Mouse (Mus musculus) liver, embryonic 16.5 days (tissue): Measurements from ENCODE around the gene Gria1. TPM values are rescaled to one million over a fixed set of nuclear protein-coding genes. Genes with fewer than 3 reads are reported as not detected.

Experiments
- ATAC-seq: fragments of 200-750 bp; cut with Nextera tagmentation; 2 replicates; pipeline ENCODE4 v1.8.0; 2017; ENCODE audit warnings: low read depth, mild to moderate bottlenecking, moderate number of reproducible peaks, moderate library complexity
- H3K27ac ChIP-seq: fragments of 300-500 bp; sonication (generic); 2 replicates; pipeline ENCODE4 v1.5.1; 2014; ENCODE audit warnings: mild to moderate bottlenecking, low read length
- H3K27me3 ChIP-seq: fragments of 300-500 bp; sonication (generic); 2 replicates; pipeline ENCODE4 v1.6.1; 2014; ENCODE audit warnings: low read depth, low read length, mixed read lengths; ENCODE audit not compliant: control insufficient read depth, insufficient read depth
- H3K36me3 ChIP-seq: fragments of 300-500 bp; sonication (generic); 2 replicates; pipeline ENCODE4 v1.6.1; 2014; ENCODE audit warnings: mild to moderate bottlenecking; ENCODE audit not compliant: control insufficient read depth, insufficient read depth
- H3K4me1 ChIP-seq: fragments of 300-500 bp; sonication (generic); 2 replicates; pipeline ENCODE4 v1.6.1; 2014; ENCODE audit warnings: low read depth, low read length, mixed read lengths; ENCODE audit not compliant: control insufficient read depth
- H3K4me2 ChIP-seq: fragments of 300-500 bp; sonication (generic); 2 replicates; pipeline ENCODE4 v1.6.1; 2014; ENCODE audit warnings: low read depth, low read length, mixed read lengths
- H3K4me3 ChIP-seq: fragments of 300-500 bp; sonication (generic); 2 replicates; pipeline ENCODE4 v1.5.1; 2014; ENCODE audit warnings: low read depth, mild to moderate bottlenecking, low read length
- H3K9ac ChIP-seq: fragments of 300-500 bp; sonication (generic); 2 replicates; pipeline ENCODE4 v1.6.1; 2014; ENCODE audit warnings: low read depth, low read length
- H3K9me3 ChIP-seq: fragments of 300-500 bp; sonication (generic); replicated peaks from 2 replicates; pipeline ENCODE4 v1.6.1; 2016; ENCODE audit warnings: low read length; ENCODE audit not compliant: control insufficient read depth
- WGBS: fragments of 180-500 bp; shearing (Covaris S2); extraction: QIAGEN DNeasy Blood & Tissue Kit; methylation state at CpG from one replicate; pipeline ENCODE4 v1.1.7; 2014; ENCODE audit not compliant: insufficient replicate concordance; 5-methylcytosine and 5-hydroxymethylcytosine counted together
- polyA plus RNA-seq: library from polyadenylated mRNA; unstranded; fragments of >200 nt; fragmentation: Nextera tagmentation; extraction: Ambion mirVana; gene quantifications from 2 replicates; pipeline ENCODE4 v1.2.1, GENCODE M21; 2015

Gria1 gene
- polyA plus RNA-seq, 1 experiment from 2014 or later, result 0.06 TPM

GRCm38 (mm10) chr11:57143681-57144080 is 132.5 kb downstream of the Gria1 start:
- Histone ChIP-seq H3K9me3 (no peaks in the 10 kb centered on the region), H3K4me2 (no peak overlapping the region), H3K4me1 (no peaks in the 10 kb centered on the region), H3K27ac (no peak overlapping the region), H3K27me3 (no peaks in the 10 kb centered on the region), H3K4me3 (no peak overlapping the region), H3K36me3 (no peaks in the 10 kb centered on the region), H3K9ac (no peak overlapping the region)
- 64% methylated on average over 5 of the region's 5 CpGs for WGBS
- ATAC-seq, result no peak

- WGBS, result 71% methylated on average over 7 of the region's 7 CpGs
- Histone ChIP-seq H3K4me1 (no peaks in the 10 kb centered on the region), H3K27me3 (no peaks in the 10 kb centered on the region), H3K9ac (no peak overlapping the region), H3K4me2 (no peak overlapping the region), H3K27ac (no peak overlapping the region), H3K36me3 (no peaks in the 10 kb centered on the region), H3K4me3 (no peak overlapping the region), H3K9me3 (no peaks in the 10 kb centered on the region)
- ATAC-seq, result no peak
Measured at GRCm38 (mm10) chr11:57145192-57145591, 134.0 kb downstream of the Gria1 start.

GRCm38 (mm10) chr11:57145704-57146103 is 134.5 kb downstream of the Gria1 start:
- no peak overlapping the region for H3K9ac ChIP-seq
- 45% methylated on average over 7 of the region's 7 CpGs for WGBS
- H3K4me3 ChIP-seq, result no peak overlapping the region
- no peak for ATAC-seq
- H3K36me3 ChIP-seq, result no peaks in the 10 kb centered on the region
- no peaks in the 10 kb centered on the region for H3K9me3 ChIP-seq
- H3K27me3 ChIP-seq, result no peaks in the 10 kb centered on the region
- no peak overlapping the region for H3K4me2 ChIP-seq
- no peaks in the 10 kb centered on the region for H3K4me1 ChIP-seq
- H3K27ac ChIP-seq, result no peak overlapping the region

- Histone ChIP-seq H3K36me3 (no peaks in the 10 kb centered on the region), H3K4me3 (no peak overlapping the region), H3K4me2 (no peak overlapping the region), H3K27me3 (no peaks in the 10 kb centered on the region), H3K9me3 (no peaks in the 10 kb centered on the region), H3K27ac (no peak overlapping the region), H3K4me1 (no peaks in the 10 kb centered on the region), H3K9ac (no peak overlapping the region)
- ATAC-seq, result no peak
- WGBS, result 65% methylated on average over 4 of the region's 4 CpGs
Measured at GRCm38 (mm10) chr11:57151674-57152073, 140.5 kb downstream of the Gria1 start.

- Histone ChIP-seq H3K27me3 (no peaks in the 10 kb centered on the region), H3K36me3 (no peaks in the 10 kb centered on the region), H3K4me2 (no peak overlapping the region), H3K9ac (no peak overlapping the region), H3K4me3 (no peak overlapping the region), H3K4me1 (no peaks in the 10 kb centered on the region), H3K27ac (no peak overlapping the region), H3K9me3 (no peaks in the 10 kb centered on the region)
- ATAC-seq, result no peak
- 59% methylated on average over 8 of the region's 8 CpGs for WGBS
Measured at GRCm38 (mm10) chr11:57154998-57155397, 143.8 kb downstream of the Gria1 start.

GRCm38 (mm10) chr11:57159412-57159811 is 148.2 kb downstream of the Gria1 start:
- no peaks in the 10 kb centered on the region for H3K36me3 ChIP-seq
- H3K4me3 ChIP-seq, result no peak overlapping the region
- no peaks in the 10 kb centered on the region for H3K9me3 ChIP-seq
- 48% methylated on average over 3 of the region's 3 CpGs for WGBS
- no peak overlapping the region for H3K27ac ChIP-seq
- H3K4me1 ChIP-seq, result no peaks in the 10 kb centered on the region
- H3K4me2 ChIP-seq, result no peak overlapping the region
- H3K9ac ChIP-seq, result no peak overlapping the region
- H3K27me3 ChIP-seq, result no peaks in the 10 kb centered on the region
- no peak for ATAC-seq

- no peak overlapping the region for H3K27ac ChIP-seq
- no peaks in the 10 kb centered on the region for H3K27me3 ChIP-seq
- H3K9ac ChIP-seq, result no peak overlapping the region
- no peaks in the 10 kb centered on the region for H3K4me1 ChIP-seq
- H3K4me3 ChIP-seq, result no peak overlapping the region
- no peaks in the 10 kb centered on the region for H3K9me3 ChIP-seq
- no peaks in the 10 kb centered on the region for H3K36me3 ChIP-seq
- no peak overlapping the region for H3K4me2 ChIP-seq
- WGBS, result 79% methylated on average over 8 of the region's 8 CpGs
- no peak for ATAC-seq
Measured at GRCm38 (mm10) chr11:57160076-57160475, 148.9 kb downstream of the Gria1 start.

GRCm38 (mm10) chr11:57162931-57163330 is 151.7 kb downstream of the Gria1 start:
- Histone ChIP-seq H3K4me1 (no peaks in the 10 kb centered on the region), H3K9me3 (no peaks in the 10 kb centered on the region), H3K4me2 (no peak overlapping the region), H3K4me3 (no peak overlapping the region), H3K27me3 (no peaks in the 10 kb centered on the region), H3K27ac (no peak overlapping the region), H3K36me3 (no peaks in the 10 kb centered on the region), H3K9ac (no peak overlapping the region)
- WGBS, result 56% methylated on average over 6 of the region's 6 CpGs
- ATAC-seq, result no peak

- no peak for ATAC-seq
- no peak overlapping the region for H3K27ac ChIP-seq
- 56% methylated on average over 6 of the region's 6 CpGs for WGBS
- no peaks in the 10 kb centered on the region for H3K9me3 ChIP-seq
- H3K9ac ChIP-seq, result no peak overlapping the region
- H3K4me1 ChIP-seq, result no peaks in the 10 kb centered on the region
- H3K4me2 ChIP-seq, result no peak overlapping the region
- H3K36me3 ChIP-seq, result no peaks in the 10 kb centered on the region
- no peaks in the 10 kb centered on the region for H3K27me3 ChIP-seq
- H3K4me3 ChIP-seq, result no peak overlapping the region
Measured at GRCm38 (mm10) chr11:57170058-57170457, 158.9 kb downstream of the Gria1 start.

- no peaks in the 10 kb centered on the region for H3K27me3 ChIP-seq
- no peaks in the 10 kb centered on the region for H3K4me1 ChIP-seq
- no peak overlapping the region for H3K9ac ChIP-seq
- no peak overlapping the region for H3K27ac ChIP-seq
- ATAC-seq, result no peak
- WGBS, result 51% methylated on average over 5 of the region's 5 CpGs
- H3K9me3 ChIP-seq, result no peaks in the 10 kb centered on the region
- H3K4me3 ChIP-seq, result no peak overlapping the region
- H3K36me3 ChIP-seq, result no peaks in the 10 kb centered on the region
- H3K4me2 ChIP-seq, result no peak overlapping the region
Measured at GRCm38 (mm10) chr11:57174165-57174564, 163.0 kb downstream of the Gria1 start.
